Mouse (Mus musculus) left cerebral cortex, postnatal 10 days (tissue): ENCODE results near the gene Pi4k2b. TPM values are rescaled to one million over a fixed set of nuclear protein-coding genes. Genes with fewer than 3 reads are reported as not detected.

Experiments
- total RNA-seq, 2 experiments: library from RNA; stranded (reverse); gene quantifications; 2 replicates each; pipeline ENCODE4 v1.2.3; 2021

Gene Pi4k2b
- total RNA-seq, 2 experiments from 2014 or later, result 2.4 to 2.8 TPM

Other genes starting within 250 kb of the Pi4k2b start
- gene Lgi2, start 175.1 kb upstream of the Pi4k2b start, total RNA-seq, result 10 to 100 TPM; 61.1 to 65.1 TPM
- 10 to 100 TPM; 10.3 to 10.6 TPM for gene Sepsecs, start 71.9 kb upstream of the Pi4k2b start, total RNA-seq
- gene Zcchc4, start 33.8 kb downstream of the Pi4k2b start, total RNA-seq, result 10 to 100 TPM in 1 of 2 experiments, 1 to 10 TPM in 1; 8.4 to 10.2 TPM
- 10 to 100 TPM; 80.5 to 83.1 TPM for gene Anapc4, start 92.4 kb downstream of the Pi4k2b start, total RNA-seq